Mouse (Mus musculus) frontal cortex, postnatal 10 days (tissue): Measurements from ENCODE around the gene Rnf44.

ENCODE experiments used
- DNase-seq, 2 experiments: peaks; one replicate each; pipeline ENCODE4 v3.0.0; 2022; ENCODE audit warnings: low spot score in 2 of 2, mixed read lengths in 1 of 2

The Rnf44 gene

DNA sequence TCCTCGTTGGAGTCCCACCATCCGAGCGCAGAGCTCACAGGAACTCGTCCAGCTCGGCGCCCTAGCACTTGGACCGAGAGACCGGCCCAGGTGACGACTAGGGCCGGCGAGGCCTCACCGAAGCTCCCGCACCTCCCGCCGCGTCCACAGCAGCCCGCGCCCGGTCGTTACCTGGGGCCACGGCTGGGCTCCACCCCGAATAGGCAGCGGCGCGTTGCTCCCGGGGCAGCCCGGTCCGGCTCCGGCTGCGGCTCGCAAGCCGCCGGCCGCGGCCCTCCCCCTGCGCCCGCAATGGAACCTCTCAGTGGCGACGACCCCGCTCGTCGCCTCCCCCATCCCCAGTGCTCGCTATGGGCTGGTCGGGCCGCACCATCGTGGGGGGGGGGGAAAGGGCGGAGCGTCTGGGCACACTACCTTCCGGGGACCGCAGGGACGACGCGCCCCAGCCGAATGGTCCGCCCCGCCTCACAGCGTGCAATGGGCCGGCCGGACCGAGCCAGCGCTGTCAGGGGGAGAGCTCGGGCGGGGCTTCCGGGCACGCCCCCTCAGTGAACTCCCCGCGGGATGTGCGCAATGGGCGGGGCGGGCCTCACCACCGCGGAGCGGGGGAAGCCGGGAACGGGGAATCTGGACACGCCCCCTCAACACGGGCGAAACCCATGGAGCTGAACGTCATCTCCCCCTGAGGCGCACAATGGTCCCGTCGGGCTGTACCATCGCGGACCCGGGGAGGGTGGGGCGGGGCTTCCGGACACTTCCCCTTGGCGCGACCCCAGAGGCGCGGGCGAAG, at the start of gene Rnf44:
Gene Rnf44 (minus strand): TSS at position 350 of the 790 bp plus-strand sequence.
- peak; percentile 99 for DNase-seq

DNA sequence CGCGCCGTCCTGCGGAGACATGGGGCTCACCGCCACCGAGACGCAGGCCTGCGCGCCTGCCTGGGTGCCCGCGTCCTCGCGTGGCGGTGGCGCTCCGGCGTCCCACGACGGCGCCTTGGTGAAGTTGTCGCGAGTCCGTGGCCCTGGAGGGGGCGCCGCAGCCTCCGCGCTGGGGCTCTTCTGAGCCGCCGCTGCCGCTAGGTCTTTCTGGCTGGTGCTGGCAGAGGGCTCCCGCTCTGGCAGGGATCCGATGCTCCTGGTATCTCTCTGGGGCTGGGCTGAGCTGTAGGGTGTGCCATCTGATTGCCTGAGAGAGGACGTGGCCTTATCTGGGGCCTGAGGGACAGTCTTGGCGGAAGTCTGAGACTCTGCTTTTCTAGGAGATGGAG, 44.5 kb upstream of the Rnf44 start:
- DNase-seq: no peak

DNA sequence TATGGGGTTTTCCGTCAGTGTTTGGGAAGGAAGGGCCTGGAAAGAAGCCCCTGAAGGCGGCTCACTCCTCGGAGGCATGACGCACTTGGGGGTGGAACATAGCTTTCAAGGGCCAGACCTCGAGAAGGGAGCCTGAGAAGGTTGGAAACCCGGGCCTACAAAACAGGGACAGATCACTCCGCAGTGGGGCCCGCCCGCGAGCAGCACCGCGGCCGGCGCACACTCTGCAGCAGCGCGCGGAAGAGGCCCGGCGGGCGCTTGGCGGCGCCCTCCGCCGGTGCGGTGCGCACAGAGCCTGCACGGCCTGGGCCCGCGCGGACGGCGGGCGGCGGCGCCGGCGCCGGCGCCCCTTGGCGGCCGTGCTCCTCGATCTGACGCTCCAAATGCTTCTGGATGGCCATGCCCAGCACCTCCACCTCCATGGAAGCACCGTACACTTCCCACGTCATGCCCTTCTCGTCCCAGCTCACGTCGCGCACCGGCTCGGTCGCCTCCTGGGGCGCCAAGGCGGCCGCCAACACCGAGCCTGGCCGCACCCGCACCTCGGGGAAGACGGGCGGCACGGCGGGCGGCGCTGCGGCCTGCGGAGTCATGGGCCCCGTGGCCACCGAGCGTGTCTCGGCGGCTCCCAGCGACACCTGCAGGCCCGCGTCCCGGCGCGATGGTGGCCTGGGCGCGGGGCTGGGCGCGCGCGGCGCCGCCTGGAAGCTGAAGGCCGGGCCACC, 43.9 kb upstream of the Rnf44 start:
- no peak for DNase-seq

DNA sequence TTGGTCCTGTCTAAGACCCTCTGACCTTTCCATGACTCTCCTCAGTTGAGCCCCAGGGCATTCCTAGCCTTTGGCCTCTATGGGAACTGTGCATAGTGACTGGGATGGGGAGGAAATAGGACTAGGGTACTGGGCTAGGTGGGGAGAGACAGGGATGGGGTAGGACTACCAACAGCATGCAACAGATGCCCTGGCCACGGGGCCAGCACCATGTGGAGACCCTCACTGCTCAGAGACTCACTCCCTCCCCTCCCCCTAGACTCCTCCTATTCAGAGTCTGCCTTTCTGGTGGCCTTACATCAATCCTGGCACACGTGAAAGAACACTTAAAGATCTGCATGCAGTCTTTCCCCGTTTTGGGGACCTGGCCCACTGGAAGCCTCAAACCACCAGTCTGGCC, 43.2 kb upstream of the Rnf44 start:
- DNase-seq: no peak

DNA sequence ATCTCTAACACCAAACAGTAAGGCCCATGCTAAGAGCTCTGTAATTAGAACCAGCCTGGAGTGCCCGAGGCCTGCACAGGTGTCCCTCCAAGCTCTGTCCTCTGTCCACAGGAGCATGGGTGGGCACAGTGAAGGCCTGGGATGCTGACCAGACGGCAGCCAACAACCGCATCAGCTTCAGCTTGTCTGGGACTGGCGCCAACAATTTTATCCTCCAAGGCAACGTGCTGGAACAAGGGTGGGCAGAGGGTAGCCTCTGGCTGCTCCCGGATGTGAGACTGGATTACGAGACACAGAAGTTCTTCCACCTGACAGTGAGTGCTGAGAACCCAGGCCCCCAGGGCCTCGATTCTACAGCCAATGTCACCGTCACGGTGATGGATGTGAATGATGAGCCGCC, 32.4 kb upstream of the Rnf44 start:
- no peak for DNase-seq

DNA sequence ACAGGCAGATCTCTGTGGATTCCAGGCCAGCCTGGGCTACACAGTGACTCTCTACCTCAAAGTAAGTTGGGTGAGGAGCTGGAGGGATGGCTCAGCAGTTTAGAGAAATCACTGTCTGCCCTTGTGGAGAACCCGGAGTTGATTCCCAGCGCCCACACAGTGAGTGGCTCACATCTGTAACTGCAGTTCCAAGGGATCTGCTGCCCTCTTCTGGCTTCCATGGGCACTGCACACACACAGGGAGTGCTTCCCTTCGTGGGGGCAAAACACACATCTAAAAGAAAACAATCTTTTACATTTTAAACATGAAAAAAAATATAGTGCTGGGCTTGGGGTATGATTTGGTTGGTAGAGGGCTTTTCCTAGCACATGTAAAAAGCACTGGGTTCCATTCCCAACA, 29.4 kb upstream of the Rnf44 start:
- DNase-seq: no peak

DNA sequence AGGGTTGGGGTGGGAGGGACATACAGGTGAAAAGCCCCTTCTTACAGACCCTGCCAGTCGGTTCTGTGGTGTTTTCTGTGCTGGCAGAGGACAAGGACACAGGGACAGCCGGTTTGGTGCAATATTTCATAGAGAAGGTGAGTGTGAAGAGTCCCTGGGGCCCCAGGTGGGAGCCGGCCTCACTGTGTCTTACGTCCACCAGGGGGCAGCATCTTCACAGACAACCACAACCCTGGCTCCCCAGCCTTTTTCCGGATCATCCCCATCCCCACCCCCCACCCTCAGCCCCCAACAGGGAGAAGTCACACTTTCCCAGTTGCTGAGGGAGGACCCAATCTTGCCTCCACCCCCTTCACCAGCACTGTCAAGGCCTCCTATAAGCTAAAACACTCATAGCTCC, 23.2 kb upstream of the Rnf44 start:
- peak in 1 of 2 experiments; percentile 48 for DNase-seq

DNA sequence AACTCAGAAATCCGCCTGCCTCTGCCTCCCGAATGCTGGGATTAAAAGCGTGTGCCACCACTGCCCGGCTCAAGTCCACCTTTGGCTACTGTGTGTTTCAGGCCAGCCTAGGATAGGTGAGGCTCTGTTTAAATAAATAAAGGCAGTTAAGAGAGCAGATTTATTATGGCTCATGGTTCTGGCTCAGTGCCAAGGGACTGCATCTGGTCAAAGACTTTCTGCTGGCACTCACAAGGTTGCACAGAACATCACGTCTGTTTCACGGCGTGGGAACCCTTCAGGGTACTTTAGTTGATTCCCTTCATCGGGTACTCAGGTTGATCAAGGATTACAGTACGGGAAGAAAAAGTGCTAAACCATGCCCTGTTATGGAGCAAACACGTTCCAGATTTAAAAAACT, 21.3 kb upstream of the Rnf44 start:
- no peak for DNase-seq

DNA sequence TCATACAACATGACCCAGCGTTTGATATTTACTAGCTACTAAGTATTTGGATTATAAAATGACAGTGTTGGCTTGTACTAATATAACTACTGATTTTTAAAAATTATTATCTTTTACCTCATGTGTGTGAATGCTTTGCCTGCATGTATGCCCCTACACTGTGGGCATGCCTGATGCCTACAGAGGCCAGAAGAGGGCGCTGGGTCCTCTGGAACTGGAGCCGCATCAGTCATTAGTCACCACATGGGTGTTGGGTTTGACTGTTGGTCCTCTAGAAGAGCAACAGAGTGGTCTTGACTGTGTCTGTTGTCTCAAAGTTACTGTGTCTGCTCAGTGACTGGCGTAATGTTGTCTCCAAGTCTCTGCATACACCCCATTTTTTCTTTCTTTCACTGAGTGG, 20.7 kb upstream of the Rnf44 start:
- DNase-seq: no peak

DNA sequence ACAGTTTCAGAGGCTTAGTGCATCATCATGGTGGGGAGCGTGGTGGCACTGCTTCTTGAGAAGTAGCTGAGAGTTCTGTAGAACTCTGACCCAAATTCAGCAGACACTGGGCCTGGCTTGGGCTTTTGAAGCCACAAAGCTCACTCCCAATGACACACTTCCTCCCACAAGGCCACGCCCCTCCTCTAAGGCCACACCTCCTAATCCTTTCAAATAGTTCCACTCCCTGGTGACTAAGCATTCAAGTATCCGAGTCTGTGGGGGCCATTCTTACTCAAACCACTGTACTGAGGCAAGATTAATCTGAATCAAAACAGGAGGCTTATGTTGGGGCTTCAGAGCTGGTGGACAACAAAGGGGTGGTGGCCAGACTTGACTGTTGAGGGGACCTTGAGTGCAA, 17.2 kb upstream of the Rnf44 start:
- DNase-seq: no peak

DNA sequence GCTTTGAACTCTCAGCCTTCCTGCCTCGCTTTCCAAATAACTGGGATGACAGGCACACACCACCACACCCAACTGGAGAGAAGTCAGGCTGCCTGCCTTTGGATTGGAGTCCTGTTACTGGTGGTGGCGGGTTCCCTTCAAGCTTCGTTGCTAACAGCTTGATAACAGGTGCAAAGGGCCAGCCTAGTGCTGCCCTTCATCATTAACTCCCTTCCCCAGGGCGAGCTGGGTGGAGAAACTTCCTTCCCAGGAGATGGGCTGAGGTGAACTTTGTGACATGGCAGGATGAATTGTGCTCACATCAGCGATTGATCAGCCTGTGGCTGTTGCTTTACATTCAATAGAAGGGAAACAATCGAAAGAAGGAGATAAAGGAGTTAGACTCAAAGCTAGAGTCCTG, 11.2 kb upstream of the Rnf44 start:
- no peak for DNase-seq

DNA sequence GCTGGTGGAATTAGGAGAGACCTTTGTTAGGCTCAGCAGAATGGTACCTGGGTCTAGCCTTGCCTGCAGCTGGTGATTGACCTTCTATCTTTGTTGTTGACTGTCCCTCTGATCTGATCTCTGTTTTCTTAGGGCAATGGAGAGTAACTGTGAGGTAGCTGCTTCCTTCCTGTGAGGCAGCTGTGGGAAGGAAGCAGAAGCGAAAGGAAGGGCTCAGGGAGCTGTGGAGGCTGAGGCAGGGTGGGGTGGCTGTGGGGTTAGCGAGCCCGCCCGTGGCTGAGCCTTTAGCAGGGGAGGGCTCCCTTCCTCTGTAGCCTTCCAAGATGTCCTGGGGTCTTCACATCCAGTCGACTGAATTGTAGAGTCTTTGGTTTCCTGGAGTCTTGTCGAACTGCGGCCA, 8.8 kb upstream of the Rnf44 start:
- no peak for DNase-seq

DNA sequence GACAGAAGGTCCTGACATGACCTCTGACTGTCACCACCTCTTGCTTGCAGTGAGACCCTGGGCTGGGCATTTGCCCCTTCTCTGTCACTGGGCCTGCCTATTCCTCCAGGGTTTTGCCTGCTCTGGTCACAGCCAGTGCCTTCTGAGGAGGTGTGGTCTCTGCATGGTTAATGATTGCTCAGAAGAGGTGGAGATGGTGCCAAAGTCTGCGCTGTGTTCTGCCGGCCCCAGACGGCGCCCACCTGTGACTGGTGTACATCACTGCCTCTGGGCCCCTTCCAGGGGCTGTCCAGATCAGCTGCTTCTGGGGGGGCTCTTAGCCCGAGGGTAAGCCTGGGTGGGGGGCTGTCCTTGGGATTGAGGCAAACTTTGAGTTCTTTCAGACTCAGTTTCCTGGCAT, 7.5 kb upstream of the Rnf44 start, which contains the start of gene Cdhr2:
Gene Cdhr2 (plus strand): TSS at position 219 of the 400 bp plus-strand sequence.
- no peak for DNase-seq

DNA sequence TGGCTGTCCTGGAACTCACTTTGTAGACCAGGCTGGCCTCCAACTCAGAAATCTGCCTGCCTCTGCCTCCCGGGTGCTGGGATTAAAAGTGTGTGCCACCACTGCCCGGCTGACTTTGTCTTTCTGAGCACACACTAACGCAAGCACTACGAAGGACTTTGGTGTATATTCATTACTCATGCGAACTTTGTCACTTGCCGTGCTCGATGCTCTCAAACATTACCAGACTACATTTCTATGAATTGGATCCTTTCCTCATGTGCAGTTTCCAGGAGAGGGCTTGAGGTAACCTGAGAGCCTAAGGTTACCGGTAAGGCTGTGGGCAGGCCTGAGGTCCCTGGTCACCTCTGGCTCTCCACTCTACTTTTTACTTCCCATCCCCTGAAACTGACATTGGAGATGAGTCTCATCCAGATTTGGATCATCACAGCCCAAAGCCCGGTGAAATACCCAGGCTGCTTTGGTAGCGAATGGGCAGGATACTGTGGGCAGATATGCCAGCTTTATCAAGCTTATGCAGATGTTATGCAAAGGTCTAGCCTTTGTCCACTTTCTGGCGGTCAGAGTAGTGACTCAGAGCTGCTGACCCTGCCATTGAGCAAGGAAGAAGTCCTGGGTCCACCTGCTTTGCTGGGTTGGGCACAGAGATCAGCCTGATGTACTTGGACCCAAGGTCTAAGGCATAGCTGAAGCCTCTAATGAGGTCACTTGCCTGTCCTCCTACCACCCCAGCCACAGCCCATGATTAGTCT, 1.9 kb upstream of the Rnf44 start:
- no peak for DNase-seq

DNA sequence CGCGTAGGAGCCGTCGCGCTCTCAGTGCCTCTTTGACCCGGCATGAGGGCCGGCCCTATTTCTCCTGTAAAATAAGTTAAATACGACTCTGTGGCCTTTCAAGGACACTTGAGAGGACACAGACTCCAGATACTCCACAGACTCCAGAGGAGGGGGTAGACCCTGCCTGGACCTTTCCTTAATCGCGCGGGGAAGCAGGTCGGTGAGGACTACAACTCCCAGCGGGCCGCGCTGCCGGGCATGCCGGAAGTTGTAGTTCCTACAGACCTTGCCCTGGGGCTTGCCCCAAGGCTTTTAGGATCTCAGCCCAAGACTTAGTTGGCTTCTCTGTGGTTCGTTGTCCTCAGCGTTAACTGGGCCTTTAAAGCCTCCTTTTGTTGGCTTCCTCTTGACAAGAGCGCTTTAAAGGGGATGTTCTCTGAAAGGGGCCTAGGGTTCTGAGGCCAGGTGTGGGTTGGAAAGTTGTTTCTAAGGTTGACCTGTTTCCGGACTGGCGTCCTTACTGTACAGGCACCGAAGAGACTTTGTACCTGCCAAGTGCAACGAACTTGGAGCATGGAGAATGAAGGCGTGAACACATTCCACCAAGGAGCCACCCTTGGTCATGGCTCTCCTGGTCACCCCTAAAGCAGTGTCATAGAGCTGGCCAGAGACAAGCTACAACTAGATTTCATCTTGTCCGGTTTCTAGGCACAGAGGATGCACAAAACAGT, 797 bp upstream of the Rnf44 start:
- no peak for DNase-seq

DNA sequence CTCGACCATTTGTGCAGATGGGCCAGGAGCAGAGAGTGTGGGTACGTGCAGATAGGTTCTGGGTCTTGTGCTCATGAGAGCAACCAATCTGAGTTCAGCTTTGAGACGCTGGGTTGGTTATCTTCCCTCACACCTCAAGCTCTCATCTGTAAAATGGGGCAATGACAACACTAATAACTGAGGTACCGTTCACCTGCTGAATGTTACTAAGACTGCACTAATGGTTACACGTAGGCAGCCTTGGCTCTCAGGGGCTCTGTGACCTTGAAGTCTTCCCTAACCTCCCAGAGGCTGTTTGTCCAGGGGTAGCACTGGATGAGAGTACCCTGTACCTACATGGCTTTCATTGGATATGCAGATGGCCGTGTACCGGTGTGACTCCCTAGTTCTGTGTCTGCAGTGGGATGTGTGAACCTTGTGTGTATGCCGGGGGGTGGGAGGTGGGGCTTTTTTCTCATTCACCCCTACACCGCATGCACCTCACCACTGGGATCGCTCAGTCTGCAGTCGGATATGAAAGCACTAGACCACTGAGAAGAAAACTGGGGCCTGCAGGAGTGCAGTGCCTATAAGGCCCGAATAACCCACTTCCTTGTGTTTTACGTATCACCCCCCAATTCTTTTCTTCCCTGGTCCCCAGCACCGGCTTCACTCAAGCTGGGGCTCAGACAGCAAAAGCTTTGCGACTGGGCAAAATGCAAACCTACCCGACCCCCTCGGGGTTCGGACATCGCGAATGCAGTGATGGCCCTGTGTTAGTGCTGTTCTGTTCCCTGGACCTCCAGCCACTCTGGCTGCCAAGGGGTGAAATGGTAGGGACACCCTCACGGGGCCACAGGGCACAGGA, 773 bp downstream of the Rnf44 start:
- DNase-seq: no peak

DNA sequence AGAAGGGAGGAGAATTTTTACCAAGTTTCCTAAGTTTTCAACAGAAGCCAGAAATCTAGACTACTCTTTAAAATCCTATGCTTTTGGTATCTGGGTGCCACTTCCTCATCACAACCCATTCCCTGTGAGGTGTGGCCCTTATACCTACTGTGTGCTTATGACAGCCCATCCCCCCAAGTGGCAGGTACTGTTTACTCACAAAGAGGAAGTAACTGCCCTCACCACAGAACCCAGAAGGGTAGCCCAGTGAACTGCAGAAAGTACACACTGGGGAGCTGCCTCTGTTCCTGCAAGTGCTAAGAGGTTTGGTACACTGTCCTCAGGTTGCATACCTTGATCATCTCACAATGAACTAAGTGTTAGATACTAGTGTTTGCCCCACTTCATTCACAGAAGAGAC, 2.0 kb downstream of the Rnf44 start:
- no peak for DNase-seq

DNA sequence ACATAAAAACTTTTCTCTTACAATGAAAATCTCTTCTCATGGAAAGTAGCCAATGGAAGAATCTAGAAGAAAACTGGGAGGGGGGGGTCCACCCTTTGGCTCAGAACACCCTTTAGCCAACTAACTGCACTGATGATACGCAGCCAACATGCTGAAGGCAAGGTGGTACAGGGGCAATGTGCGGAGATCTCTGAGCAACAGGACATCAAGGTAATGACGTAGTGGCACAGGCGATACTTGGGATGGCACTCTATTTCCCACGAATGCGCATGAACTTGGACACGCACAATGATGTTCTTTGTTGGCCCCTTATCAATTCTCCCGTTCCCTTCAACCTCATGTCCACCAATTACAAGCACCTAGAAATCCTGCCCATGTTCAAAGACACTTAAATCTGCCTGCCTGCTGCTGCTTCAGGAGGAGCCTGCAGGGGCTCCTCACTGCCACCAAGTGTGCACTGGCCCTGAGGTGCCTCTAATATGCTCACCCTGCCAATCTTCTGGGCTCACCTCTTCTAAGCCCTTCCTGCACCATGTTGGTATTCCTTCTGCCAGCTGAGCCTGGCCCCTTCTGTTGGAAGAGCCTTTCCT, 3.5 kb downstream of the Rnf44 start:
- DNase-seq: no peak

DNA sequence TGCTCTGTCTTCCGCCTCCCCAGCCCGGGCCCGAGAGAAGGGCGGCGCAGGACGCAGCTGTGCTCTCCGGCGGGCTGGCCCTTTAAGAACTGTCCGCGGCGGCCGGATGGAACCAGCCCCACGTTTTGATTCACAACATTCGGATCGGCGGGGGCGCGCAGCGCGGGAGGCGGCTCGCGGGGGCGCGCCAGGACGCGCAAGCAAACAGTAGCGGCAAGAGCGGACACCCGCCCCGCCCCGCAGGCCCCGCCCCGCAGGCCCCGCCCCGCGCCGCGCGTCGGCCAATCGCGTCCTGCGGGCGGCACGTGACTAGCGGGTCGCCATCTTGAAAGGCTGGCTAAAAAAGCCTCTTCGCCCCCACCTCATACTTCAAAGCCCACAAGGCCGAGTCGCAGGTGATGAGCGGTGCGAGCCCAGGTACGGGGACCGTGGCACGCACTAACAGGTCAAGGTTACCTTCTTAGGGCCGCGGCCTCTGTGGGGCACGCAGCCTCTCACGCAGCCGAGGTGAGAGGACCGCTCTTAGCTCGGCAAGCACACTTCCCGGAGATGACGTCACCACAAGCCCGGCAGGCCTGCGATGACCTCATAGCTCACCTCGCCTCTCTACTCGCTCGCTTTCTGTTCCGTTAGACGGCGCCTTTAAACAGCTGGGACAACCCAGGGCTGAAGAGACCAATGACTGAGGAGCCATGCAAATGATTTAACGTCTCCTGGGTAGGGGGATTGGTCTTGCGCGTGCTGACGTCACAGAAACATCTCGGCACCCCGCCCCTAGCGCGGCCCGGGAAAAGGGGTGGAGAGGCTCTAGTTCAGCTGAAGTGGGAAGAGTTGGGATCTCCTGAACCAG, 5.9 kb downstream of the Rnf44 start:
- peak; percentile 98 for DNase-seq

DNA sequence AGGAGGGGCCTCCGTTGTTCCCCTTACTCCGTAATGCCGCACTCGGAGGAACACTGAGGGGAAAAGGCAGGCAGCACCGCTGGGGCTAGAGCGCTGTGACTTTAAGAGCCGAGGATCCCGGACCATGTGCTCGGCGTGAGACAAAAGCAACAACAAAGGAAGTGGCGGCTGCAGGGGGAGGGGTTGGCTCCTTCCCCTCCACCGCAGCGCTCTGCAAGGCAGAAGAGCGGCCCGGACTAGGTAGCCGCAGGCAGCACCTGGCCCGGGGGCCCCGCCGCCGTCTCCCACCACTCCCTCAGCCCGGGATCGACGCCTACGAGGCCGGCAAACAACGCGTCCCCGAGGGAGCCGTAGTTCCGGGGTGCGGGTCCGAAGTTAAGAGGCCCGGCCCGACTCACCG, 6.6 kb downstream of the Rnf44 start:
- DNase-seq: peak; percentile 73 to 80
